Mouse (Mus musculus): ENCODE measurements around the gene Galns. TPM values are rescaled to one million over a fixed set of nuclear protein-coding genes. Genes with fewer than 3 reads are reported as not detected.

The Galns gene
- polyA plus RNA-seq, 3 experiments from 2014 or later = 8.3 to 11.6 (median 10.6) TPM

DNA sequence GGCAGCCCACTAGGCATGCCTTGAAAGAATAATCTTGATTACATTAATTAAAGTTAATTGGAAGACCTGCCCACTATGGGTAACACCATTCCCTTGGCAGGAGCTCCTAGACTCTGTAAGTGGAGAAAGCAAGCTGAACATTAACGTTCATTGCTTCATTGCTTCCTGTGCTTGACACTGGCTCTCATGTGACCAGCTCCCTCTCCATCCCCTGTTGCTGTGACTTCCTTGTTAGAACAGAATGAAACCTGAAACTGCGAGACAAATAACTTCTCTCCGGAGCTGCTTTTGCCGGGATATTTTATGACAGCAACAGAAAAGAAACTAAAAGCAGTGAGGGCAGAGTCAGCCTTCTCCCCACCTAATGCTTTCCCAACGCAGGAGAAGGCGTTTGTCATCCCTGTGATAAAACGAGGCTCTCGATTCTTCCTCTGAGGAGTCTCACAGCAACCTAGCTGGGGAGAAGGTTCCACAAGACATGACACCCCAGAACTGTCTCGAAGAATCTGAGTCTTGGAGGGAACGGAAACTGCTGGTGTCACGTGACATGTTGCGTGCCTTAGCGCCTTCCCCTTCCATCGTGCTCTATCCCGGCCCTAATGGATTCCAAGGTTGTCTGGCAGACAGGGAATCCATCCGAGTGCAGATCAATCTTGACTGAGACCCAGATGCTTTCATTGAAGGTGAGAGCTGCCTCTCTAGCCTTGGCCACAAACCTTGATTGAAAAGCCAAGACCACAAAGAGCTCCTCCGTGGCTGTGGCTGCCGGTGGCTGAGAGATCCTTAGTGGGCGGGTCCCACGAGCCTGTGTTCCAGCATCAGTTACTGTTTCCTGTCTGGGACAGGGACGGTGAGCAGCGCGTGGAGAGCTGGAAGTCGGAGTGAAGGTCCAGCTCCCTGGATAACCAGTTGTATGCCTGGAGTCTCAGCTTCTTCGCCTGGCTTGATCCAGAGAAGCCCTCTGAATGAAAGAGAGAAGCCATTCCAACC, 46.6 kb downstream of the Galns start:
- no peak for ATAC-seq

GRCm38 (mm10) chr8:122561199-122561598, 50.1 kb downstream of the Galns start:
- peak; percentile 78 for ATAC-seq

GRCm38 (mm10) chr8:122558671-122559349, 52.5 kb downstream of the Galns start:
- no peak for ATAC-seq

GRCm38 (mm10) chr8:122557248-122558038, 53.8 kb downstream of the Galns start:
- ATAC-seq = no peak

- peak; percentile 90 for ATAC-seq
Observed at GRCm38 (mm10) chr8:122556030-122557009, 54.9 kb downstream of the Galns start.

DNA sequence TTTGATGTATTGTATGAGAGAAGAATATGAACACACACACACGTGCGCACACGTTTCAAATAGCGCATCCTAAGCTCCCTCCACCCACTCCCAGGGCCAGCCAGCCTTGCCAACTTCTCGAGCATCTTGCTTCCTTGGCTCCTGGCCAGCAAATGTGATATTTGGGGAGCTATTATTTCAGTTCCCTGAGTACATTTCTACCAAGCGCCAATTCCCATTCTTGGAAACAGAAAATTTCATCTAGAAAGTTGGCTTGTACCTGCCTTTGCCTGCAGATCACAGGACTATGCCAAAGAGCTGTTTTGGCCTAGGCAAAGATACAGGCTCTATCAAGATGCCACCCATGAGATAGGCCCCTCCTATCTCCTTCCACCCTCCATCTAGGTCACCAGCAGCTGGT, 56.5 kb downstream of the Galns start:
- ATAC-seq = no peak

DNA sequence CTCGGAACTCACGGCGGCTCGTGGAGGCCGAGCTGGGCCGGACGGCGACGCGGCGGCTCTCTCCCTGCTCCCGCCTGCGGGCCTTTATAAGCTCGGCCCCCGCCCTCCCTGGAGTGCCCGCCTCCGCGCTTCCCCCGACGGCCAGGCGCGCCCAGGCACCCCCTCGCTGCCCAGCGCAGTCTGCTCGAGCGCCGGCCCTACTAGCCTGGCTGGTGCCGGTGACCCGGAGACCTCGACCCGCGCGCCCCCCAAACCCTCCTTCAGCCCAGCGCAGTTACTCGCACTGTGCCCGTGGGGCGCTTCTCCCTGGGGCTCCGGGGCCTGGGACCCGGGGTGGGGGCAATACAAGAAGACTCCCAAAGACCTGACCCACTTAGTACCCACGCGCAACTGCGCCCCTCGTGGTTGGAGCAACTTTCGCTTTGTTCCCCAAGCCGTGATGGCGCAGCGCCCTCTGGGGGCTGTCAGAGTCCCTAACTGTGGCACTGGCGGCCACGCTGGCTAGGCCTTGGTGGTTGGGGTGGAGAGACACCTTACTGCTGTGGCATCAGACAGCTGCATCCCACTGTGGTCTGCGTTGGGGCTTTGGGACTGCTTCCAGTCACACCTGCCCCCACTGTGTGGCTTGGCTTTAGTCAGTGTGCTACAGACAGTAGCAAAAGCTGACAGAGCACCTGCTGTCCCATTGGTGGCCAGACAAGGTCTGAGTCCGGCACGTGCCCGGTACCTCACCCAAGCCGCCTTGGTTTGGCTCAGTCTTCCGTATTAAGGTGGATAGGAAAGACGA, 59.8 kb downstream of the Galns start, which contains the start of gene Piezo1:
Piezo1 (minus strand) TSS at position 65 of the 787 bp plus-strand sequence.
- peak; percentile 64 for ATAC-seq

DNA sequence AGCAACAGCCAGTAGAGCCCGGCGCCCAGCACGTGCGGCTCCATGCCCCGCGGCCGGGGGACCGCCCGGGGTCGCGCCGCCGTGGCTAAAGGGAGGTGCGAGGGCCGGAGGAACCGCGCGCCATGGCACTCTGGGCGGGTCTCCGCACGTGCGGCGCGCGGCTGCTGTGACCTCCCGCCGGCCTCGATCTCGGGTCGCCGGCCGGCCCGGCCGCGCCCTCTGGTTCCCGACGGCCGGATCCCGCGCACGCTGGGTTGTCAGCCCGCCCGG, 60.3 kb downstream of the Galns start:
- ATAC-seq = no peak

GRCm38 (mm10) chr8:122550234-122550994, 60.8 kb downstream of the Galns start:
- peak; percentile 13 for ATAC-seq

DNA sequence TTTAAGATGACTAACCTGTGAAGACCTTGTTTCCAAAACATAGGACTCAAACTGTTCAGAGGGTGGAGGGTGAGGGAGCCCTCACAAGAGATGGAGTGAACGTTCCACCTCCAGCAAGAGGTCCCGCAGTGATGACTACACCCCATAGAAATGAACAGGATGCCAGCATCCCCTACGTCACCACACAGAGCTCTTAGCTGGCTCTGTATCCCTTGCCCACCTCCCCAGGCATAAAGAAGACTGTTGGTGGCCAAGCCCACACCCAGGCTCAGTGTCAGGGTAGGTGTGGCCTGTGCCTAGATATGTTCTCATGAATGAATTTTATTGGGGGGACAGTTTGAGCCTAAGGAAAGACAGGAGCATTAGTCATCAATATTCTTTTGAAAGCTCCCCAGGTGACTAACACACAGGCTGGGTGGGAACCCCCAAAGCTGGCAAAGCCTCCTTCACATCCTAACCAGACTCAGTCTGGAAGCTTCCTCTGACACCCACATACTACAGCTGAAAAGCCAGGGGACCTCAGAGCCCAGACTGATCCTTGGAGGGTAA, 62.3 kb downstream of the Galns start:
- peak; percentile 35 for ATAC-seq

DNA sequence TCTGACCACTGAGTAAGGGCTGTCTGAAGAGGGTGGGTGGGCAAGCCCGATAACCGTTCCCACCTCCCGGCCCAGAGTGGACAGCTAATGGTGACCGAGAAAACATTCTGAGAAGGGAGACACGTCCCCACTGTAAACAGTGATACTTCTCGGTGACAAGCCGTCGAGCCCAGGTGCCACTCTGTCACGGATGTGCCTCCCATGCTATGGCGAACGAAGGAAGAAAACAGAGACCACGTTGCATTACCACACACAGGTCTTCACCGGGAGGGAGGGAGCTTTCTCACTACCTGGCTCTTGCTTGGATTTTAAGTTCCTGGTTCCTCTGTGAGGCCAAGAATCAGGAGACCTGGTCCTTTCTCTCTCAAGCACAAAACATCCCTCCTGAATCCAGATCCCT, 62.9 kb downstream of the Galns start:
- no peak for ATAC-seq

DNA sequence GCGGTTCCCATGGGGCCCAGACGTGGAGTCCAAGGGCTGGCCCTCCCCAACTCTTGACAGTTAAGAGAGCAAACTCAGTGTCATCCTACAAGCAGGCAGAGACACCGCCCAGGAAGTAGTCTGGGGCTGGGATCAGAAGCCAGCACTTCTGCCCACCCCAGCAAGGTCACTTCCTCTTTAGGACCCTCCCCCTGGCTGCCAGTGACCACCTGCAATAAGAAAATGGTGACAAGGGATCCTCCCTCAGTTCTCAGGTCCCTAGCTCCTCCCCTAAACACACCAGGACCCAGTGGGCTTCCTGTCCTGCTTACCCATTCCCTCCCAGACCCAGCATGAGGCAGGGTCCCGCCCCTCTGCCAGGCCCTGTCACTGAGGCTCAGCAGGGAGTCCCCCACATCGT, 63.4 kb downstream of the Galns start:
- ATAC-seq = peak; percentile 50

DNA sequence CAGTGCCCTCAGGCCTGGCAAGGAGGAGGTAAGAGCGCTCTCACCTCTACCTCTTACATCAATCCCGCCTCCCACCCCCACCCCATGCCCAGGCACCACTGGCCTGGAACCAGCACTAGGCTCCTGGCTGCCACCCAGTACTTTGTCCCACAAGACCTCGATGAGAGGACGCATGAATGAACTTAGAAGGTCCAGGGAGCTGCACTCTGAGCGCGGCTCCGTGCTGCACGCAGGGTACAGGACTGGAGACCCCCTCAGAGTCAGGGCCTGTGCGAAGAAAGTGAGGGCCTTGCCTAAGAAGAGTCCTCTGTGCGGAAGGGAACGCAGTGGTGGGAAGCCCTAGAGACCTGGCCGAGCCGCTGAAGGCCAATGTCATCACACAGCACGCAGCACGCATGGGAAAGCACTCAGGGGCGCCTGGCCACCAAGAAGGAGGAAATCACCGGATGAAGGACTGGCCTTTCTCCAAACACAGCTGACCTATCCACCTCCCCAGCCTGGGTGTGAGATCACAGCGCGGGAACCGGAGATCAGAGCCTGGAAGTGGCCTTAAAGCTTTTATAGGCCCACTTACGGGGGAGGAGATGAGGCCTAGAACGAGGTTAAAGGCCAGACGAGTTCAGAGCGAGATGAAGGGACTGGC, 64.3 kb downstream of the Galns start:
- no peak for ATAC-seq

DNA sequence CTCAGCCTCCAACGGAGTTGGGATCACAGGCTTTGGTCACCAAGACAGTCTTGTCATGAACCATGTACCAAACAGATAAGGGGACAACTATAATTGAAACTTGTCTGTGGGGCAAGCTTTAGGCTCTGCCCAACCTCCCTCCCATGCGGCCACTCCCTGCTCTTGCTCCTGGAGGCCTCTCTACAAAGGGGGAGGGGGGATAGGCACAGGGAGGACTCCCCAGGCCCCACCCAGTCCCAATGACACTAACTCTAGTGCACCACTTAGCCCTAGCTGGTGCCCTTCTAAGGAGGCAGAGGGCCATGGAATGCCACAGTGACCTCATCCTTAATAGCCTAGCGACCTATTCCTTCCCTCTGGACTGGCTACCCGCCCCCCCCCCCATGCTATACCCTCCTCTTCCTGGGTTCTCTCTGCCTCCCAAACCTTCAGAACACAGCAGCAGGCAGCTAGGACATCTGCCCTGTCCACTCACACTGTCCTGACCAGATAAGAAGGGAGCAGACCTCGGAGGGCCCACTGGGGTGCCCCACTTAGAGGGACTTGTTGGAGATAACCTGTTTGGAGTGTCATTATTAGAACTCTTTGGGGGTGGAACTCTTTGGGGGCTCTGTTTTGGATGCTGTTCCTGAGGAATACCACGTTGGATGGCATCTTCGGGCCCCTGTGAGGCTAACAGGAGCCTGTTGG, 65.1 kb downstream of the Galns start:
- no peak for ATAC-seq

- ATAC-seq = no peak
Observed at GRCm38 (mm10) chr8:122544138-122544537, 67.1 kb downstream of the Galns start.

GRCm38 (mm10) chr8:122538310-122539076, 72.8 kb downstream of the Galns start:
- ATAC-seq = no peak

GRCm38 (mm10) chr8:122537812-122538211, 73.5 kb downstream of the Galns start:
- no peak for ATAC-seq

DNA sequence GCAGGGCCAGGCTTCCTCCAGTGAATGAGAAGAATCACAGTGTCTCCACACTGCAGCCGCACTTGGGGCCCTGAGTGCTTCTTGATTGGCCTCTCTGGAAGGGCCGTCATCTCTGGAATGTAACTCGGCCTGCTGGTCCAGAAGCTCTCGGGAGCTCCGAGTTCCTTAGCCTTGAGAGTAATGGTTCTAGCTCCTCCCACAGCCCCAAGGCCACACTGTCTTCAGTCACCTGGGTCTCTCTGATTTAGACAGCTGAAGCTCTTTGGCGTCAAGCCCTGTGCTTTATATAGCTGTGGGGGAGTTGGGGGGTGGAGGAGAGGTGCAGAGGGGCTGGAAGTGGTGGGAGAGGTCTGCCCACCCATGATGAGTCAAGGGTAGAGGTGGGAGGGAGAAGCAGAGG, 74.2 kb downstream of the Galns start:
- no peak for ATAC-seq

Measured in inflammation-experienced regulatory T-cells, adult 6 months (primary cell).